Mouse (Mus musculus): ENCODE results near the gene Glmn. TPM values are rescaled to one million over a fixed set of nuclear protein-coding genes. Genes with fewer than 3 reads are reported as not detected.

Glmn gene
- 1 to 10 TPM; 5.5 to 6.1 TPM for total RNA-seq (2021)
- long read RNA-seq, experiment 1, transcript Glmn-201 (19 exons, 2,015 nt), result major isoform, 5 of 7 reads
- long read RNA-seq, experiment 1, partial matches to known transcripts, result 1 of 7 reads
- long read RNA-seq, experiment 1, other reads (novel, unspliced or antisense), result 1 of 7 reads
- long read RNA-seq, experiment 2, partial matches to known transcripts, result 1 of 5 reads
- long read RNA-seq, experiment 2, other reads (novel, unspliced or antisense), result 2 of 5 reads

DNA sequence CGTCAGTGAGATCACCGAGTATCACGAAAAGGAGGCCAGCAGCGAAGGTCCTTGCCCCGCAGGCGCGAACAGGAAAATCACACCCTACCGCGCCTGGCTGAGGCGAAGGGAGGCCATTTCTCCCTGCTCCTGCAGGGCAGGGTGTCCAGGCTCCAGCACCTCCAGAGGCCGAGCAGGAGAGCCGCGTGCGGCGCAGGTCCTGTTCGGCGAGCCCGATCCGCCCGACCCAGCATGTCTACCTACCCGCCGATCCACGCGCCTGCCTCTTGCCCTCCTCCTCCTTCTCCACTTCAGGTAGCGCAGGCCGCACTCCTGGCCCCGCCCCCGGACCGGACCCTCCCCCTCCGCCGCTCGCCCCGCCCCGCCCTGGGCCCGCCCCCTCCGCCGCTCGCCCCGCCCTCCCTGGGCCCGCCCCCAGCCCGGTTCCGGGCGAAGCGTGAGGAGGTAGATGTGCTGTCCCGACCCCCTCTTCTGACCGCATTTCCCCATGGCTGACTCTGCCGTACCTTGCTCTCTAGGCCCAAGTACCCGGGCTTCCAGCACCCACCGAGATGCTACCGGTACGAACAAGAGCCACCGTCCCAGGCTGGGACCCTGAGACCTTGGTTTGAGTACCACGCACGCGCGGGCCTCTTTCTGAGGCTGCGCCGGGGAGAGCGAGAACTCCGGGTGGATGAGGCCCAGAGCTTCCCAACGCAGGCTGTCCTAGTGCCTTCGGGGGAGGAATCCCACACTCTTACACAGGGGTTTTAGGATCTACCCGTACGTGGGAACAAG lies at the start of gene Glmn, which contains the start of gene Rpap2:
Gene Glmn, minus strand, starts transcription at position 588 of the 777 bp plus-strand sequence.
Gene Rpap2, plus strand, starts transcription at position 73 of the 777 bp plus-strand sequence.
- intact Hi-C loops (cut with DNase I; ENCODE audit: low total_unique reads), result no loop called here

DNA sequence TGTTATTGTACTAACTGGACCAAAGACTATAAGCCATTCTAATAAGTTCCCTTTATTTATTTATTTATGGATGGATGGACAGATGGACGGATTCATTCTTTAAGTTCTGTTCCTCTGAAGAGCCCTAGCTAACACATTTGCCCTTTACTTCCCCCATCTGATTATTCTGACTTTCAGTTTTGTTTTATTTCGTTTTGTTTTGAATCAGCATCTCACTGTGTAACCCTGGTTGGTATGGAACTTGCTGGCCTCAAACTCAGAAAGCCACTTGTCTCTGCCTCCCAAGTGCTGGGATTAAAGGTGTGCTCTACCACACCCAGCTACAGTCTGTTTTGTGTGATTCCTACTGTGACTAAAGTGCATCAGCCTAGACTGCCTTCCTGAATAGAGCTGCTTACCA lies 48.2 kb upstream of the Glmn start:
- no peak for DNase-seq
- intact Hi-C loops (cut with DNase I; ENCODE audit: low total_unique reads), result no loop called here

More for the DNA sequence above, at the start of gene Glmn, which contains the start of gene Rpap2:
- DNase-seq, result peak; percentile 83

- intact Hi-C loops (cut with DNase I; ENCODE audit: low total_unique reads), result no loop called here
- no peak for DNase-seq
Measured at GRCm38 (mm10) chr5:107644595-107644994, 46.9 kb upstream of the Glmn start.

GRCm38 (mm10) chr5:107638366-107638765 lies 40.7 kb upstream of the Glmn start:
- DNase-seq, result no peak
- intact Hi-C loops (cut with DNase I; ENCODE audit: low total_unique reads), result no loop called here

- DNase-seq, result no peak
- intact Hi-C loops (cut with DNase I; ENCODE audit: low total_unique reads), result no loop called here
Measured at GRCm38 (mm10) chr5:107637106-107637505, 39.4 kb upstream of the Glmn start.

GRCm38 (mm10) chr5:107633651-107634050 lies 36.0 kb upstream of the Glmn start:
- no peak for DNase-seq
- intact Hi-C loops (cut with DNase I; ENCODE audit: low total_unique reads), result no loop called here

- intact Hi-C loops (cut with DNase I; ENCODE audit: low total_unique reads), result no loop called here
- DNase-seq, result no peak
Measured at GRCm38 (mm10) chr5:107621327-107621726, 23.6 kb upstream of the Glmn start.

DNA sequence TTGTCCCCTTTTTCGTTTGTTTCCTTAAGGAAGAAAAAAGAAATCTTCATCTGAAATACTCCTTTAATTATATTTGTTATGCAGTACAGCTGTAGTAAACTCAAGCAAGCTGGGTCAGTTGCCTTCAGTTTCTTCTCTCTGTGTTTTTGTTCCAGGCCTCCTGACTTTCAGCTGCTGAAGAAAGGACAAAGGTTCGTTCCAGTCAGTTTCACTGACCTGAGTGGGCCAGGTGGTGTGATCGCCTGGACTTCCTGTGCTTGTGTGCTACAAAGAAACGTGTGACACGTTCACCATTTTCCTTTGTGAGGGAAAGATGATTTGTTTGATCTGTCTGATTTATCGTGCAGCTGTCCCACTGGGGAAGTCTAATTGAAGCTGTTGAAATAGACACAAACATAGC lies 20.3 kb upstream of the Glmn start:
- intact Hi-C loops (cut with DNase I; ENCODE audit: low total_unique reads), result no loop called here
- DNase-seq, result no peak

DNA sequence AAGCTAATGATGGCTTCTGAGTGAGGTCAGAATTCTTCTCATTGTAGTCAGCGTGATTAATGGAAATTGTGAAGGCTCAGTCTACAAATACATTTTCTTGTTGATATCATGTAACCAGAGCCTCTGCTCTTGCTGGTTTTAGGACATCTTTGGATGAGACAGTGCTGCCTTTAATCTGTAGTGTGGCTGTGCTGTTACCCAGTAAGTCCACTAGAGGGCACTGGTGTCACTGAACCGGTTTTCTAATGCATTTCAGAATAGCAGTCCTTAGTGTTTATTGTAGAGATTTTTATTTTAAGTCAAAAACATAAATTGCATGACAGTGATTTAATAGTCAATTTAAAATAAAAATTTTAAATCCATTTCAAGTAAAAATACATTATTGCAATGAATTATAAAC lies 13.5 kb upstream of the Glmn start:
- DNase-seq, result peak; percentile 34
- intact Hi-C loops (cut with DNase I; ENCODE audit: low total_unique reads), result no loop called here

DNA sequence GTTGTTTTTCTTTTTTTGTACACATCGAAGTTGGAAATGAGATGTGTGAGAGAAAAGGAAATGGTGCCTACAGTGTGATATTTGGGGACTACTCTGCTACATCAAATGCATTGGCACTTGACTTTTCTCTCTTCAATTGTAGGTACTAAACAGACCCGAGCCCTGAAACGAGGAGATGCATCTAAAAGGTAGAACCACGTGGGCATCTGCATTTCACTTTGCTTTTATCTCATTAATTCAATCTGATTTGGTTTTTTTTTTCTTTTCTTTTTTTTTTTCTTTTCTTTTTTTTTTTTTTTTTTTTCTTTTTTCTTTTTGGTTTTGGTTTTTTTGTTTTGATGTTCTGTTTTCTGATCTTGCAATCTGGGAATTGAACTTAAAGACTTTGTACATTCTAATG lies 692 bp upstream of the Glmn start:
- intact Hi-C loops (cut with DNase I; ENCODE audit: low total_unique reads), result no loop called here
- DNase-seq, result no peak

DNA sequence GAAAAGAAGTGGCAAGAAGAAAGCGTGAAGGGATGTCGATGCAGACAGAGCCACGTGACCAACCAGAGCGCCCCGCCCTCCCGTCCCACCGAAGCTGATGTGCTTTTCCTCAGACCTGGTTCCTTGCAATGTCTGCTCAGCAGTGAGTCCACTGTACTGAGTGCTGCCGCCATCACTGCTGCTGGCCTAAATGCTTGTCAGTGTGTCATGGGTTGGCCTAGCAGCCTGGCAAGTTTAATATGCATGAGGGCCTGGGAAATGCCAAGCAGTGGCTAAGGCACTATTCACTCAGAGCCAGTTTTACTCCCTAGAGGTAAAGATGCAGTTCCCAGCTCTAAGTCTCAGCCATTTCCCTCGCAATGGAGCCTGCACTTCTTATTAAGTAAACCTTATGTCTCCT lies 28.5 kb downstream of the Glmn start:
- intact Hi-C loops (cut with DNase I; ENCODE audit: low total_unique reads), result no loop called here
- DNase-seq, result no peak

DNA sequence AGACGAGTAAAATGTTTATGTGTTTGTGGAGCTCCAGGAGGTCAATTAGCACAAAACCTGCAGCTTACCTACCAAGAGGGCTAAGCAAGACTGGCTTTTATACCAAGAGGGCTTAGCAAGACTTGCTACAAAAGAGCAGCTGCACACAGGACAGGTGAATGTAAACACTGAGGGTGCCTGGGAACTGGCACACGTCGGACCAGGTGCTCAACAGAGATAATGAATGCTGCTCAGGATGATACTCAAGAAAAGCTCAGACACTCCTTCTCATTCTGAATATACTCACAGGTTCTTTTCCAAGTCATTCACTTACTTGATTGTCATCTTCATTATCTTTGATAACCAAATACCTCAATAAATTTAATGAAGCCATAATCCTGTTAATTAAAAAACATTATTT lies 40.7 kb downstream of the Glmn start:
- no peak for DNase-seq
- intact Hi-C loops (cut with DNase I; ENCODE audit: low total_unique reads), result no loop called here

DNA sequence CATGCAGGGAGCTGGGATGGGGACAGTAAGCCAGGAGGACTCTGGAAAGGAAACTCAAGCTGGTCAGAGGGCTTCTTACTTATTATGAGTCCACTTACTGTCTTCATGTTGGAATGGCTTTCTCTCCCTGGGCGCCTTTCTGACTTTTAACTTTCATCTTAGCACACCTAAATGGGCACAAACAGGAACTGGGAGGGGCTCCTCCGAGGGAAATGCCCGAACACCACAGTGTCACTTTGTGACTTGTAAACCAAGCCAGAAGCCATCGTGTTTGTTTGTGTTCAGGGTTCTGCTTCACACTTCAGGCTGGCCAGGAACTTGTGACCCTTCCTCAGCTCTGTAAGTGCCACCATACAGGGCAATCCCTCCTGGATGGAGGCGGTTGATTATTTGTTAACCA lies 43.4 kb downstream of the Glmn start:
- no peak for DNase-seq
- intact Hi-C loops (cut with DNase I; ENCODE audit: low total_unique reads), result no loop called here

GRCm38 (mm10) chr5:107548444-107548843 lies 49.2 kb downstream of the Glmn start:
- intact Hi-C loops (cut with DNase I; ENCODE audit: low total_unique reads), result no loop called here
- DNase-seq, result no peak

GRCm38 (mm10) chr5:107547955-107548354 lies 49.7 kb downstream of the Glmn start:
- intact Hi-C loops (cut with DNase I; ENCODE audit: low total_unique reads), result no loop called here
- DNase-seq, result no peak

- no peak for DNase-seq
- intact Hi-C loops (cut with DNase I; ENCODE audit: low total_unique reads), result no loop called here
Measured at GRCm38 (mm10) chr5:107545927-107546326, 51.8 kb downstream of the Glmn start.

DNA sequence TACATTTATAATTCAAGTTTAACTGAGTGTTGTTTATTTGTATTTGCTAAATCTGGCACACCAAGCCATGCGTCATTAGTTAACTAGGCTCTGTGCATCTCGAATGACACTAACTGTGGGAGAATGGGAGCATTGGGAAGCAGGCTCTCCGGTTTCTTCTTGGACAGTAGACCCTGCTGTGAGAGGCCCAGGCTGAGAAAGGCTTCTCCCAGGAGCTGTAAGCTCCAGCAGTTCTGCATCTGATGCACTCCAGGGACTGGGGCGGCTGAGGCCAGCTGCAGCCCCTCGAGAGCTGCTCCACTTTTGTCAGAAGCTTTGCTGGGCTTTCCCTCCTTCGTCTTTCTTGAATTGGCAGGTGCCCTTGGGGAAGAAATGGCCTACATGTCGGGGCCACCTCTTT lies 56.0 kb downstream of the Glmn start:
- DNase-seq, result peak; percentile 60
- intact Hi-C loops (cut with DNase I; ENCODE audit: low total_unique reads), result no loop called here

GRCm38 (mm10) chr5:107534581-107534980 lies 63.1 kb downstream of the Glmn start, which contains the start of gene 1700028K03Rik:
TSS of gene 1700028K03Rik (plus strand) at chr5:107534709.
- DNase-seq, result no peak
- intact Hi-C loops (cut with DNase I; ENCODE audit: low total_unique reads), result no loop called here

DNA sequence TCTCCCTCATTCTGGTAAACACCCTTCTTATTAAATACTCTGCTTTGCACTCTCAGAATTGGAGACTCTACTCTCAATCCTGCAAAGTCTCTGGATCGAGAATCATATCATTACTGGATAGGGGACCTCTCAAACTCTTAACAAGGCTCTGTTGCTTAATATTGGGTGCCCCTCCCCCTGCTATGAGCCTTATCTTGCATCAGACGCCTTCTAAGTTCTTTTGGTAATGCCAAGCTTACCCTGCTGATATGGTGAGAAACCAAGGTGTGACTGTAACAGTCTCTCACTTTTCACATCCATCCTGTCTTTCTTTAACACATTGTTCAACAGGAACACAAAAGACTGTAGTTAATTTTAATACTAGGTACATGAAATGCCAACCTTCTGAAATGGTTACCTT lies 64.1 kb downstream of the Glmn start:
- no peak for DNase-seq
- intact Hi-C loops (cut with DNase I; ENCODE audit: low total_unique reads), result no loop called here

- DNase-seq, result no peak
- intact Hi-C loops (cut with DNase I; ENCODE audit: low total_unique reads), result no loop called here
Measured at GRCm38 (mm10) chr5:107528856-107529255, 68.8 kb downstream of the Glmn start.

- DNase-seq, result no peak
- intact Hi-C loops (cut with DNase I; ENCODE audit: low total_unique reads), result no loop called here
Measured at GRCm38 (mm10) chr5:107524281-107524680, 73.4 kb downstream of the Glmn start.
